Mouse (Mus musculus) E14TG2a.4 (cell line): ENCODE measurements around the gene D630003M21Rik.
A peak's percentile ranks its signal among the peaks of the same experiment; 100 is the strongest.

ENCODE experiments used
- H3K27me3 ChIP-seq: 2 replicates; pipeline ENCODE4 v1.6.1; 2014; ENCODE audit warnings: low read length, control low read depth; ENCODE audit not compliant: insufficient read depth
- H3K36me3 ChIP-seq: 2 replicates; pipeline ENCODE4 v1.6.1; 2014; ENCODE audit warnings: low read length, control low read depth; ENCODE audit not compliant: insufficient read depth
- H3K4me1 ChIP-seq: replicated peaks from 2 replicates; pipeline ENCODE4 v1.6.1; 2014; ENCODE audit warnings: low read depth, low read length, control low read depth
- H3K4me3 ChIP-seq: replicated peaks from 2 replicates; pipeline ENCODE4 v1.5.1; 2014; ENCODE audit warnings: mild to moderate bottlenecking, low read length
- H3K9me3 ChIP-seq: 2 replicates; pipeline ENCODE4 v1.6.1; 2014; ENCODE audit warnings: low read length, control low read depth
- CTCF ChIP-seq: conservative IDR thresholded peaks from 2 replicates; pipeline ENCODE4 v1.5.1; 2014; ENCODE audit warnings: low read length
- NANOG ChIP-seq: IDR thresholded peaks from 2 replicates; pipeline ENCODE4 v1.6.1; 2014; ENCODE audit warnings: borderline replicate concordance, low read length, mixed read lengths
- POU5F1 ChIP-seq: IDR thresholded peaks from 2 replicates; pipeline ENCODE4 v1.6.1; 2014; ENCODE audit warnings: low read length, borderline replicate concordance

The D630003M21Rik gene

GRCm38 (mm10) chr2:158152685-158153309 is 76.2 kb downstream of the D630003M21Rik start:
- TF ChIP-seq NANOG (no peak), CTCF (no peak), POU5F1 (no peak)
- H3K9me3 ChIP-seq: peaks cover 5% of the 10 kb centered on the region
- H3K4me1 ChIP-seq: peaks cover 63% of the 10 kb centered on the region
- no peaks in the 10 kb centered on the region for H3K36me3 ChIP-seq
- peak overlapping the region; percentile 41 for H3K4me3 ChIP-seq
- no peaks in the 10 kb centered on the region for H3K27me3 ChIP-seq

DNA sequence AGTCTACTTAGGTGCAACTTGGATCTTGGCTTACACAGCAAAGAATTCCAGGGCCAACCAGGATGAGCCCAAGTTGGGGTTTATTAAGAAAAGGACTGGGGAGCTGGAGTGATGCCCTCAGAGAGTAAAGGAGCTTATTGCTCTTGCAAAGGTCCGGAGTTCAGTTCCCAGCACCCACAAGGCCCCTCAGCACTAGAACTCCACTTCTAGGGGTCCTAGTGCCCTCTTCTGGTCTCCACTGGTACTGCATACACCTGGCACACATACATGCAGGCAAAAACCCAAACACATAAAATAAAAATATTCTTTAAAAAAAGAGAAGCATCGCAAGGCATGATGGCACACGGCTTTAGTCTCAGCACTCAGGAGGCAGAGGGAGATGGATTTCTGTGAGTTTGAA is 77.9 kb downstream of the D630003M21Rik start:
- Histone ChIP-seq H3K9me3 (peaks cover 5% of the 10 kb centered on the region), H3K36me3 (no peaks in the 10 kb centered on the region)
- TF ChIP-seq POU5F1 (no peak), CTCF (peak; percentile 88)

GRCm38 (mm10) chr2:158146971-158147370 is 82.1 kb downstream of the D630003M21Rik start:
- H3K27me3 ChIP-seq: peaks cover 32% of the 10 kb centered on the region
- peaks cover 5% of the 10 kb centered on the region for H3K9me3 ChIP-seq
- H3K36me3 ChIP-seq: no peaks in the 10 kb centered on the region
- no peak for TF ChIP-seq POU5F1
- H3K4me3 ChIP-seq: no peak overlapping the region
- peaks cover 24% of the 10 kb centered on the region for H3K4me1 ChIP-seq

More for the DNA sequence above, 77.9 kb downstream of the D630003M21Rik start:
- peaks cover under 1% of the 10 kb centered on the region for H3K27me3 ChIP-seq
- H3K4me3 ChIP-seq: no peak overlapping the region
- peaks cover 49% of the 10 kb centered on the region for H3K4me1 ChIP-seq

DNA sequence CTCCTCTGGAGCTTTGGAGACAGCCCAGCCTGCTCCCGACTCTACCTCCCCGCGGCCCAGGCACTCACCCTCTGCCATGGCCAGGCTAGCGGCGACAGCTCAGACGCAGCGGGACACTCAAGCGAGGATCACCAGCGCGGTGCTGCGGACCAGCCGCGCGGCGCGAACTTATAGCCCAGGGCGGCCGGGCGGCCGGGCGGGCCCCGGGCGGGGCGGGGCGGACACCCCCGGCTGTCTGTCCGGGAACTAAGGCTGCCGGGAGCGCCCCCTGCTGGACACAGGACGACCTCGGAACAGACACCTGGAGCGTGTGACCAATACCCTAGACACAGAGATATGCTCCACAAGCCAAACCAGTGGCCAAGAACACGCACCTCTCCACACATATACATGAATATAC is 82.8 kb downstream of the D630003M21Rik start, which contains the start of gene Tgm2:
Gene Tgm2, minus strand, starts transcription at position 214 of the 400 bp plus-strand sequence.
- peak within 1 kb of the TSS; percentile 76 for H3K4me3 ChIP-seq
- peaks cover 5% of the 10 kb centered on the region for H3K9me3 ChIP-seq
- peak; percentile 20; the same call in 1 of the 2 replicates for TF ChIP-seq CTCF
- TF ChIP-seq NANOG: no peak
- no peak for TF ChIP-seq POU5F1
- no peaks in the 10 kb centered on the region for H3K36me3 ChIP-seq
- H3K27me3 ChIP-seq: peaks cover 32% of the 10 kb centered on the region
- H3K4me1 ChIP-seq: peaks cover 17% of the 10 kb centered on the region

DNA sequence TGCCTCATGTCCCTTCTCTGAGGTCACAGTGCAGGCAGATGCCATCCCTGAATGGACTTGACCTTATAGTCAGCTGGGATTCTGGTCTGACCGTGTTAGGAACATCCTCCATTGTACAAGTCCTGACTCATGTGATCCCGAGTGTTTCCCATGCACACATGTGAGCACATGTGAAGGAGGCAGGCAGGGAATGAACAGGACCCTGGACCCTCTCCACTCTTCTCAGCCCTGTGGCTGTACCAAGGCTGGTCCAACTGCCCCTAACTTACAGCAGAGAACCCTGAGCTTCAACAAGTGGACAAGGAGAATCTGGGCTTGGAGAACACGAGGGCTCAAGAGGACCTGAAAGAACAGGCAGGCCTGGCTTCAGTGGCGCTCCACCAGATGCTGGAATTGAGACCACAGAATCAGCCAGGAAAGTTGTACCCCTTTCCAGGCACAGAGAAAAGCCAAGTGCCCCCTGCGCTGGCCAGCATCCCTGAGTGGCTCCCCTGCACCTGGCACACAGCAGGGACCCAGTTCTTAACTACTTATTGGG is 83.4 kb downstream of the D630003M21Rik start:
- peaks cover 17% of the 10 kb centered on the region for H3K4me1 ChIP-seq
- TF ChIP-seq CTCF (no peak), POU5F1 (no peak), NANOG (no peak)
- H3K9me3 ChIP-seq: no peaks in the 10 kb centered on the region
- H3K27me3 ChIP-seq: peaks cover 32% of the 10 kb centered on the region
- peak overlapping the region; percentile 76 for H3K4me3 ChIP-seq
- no peaks in the 10 kb centered on the region for H3K36me3 ChIP-seq

DNA sequence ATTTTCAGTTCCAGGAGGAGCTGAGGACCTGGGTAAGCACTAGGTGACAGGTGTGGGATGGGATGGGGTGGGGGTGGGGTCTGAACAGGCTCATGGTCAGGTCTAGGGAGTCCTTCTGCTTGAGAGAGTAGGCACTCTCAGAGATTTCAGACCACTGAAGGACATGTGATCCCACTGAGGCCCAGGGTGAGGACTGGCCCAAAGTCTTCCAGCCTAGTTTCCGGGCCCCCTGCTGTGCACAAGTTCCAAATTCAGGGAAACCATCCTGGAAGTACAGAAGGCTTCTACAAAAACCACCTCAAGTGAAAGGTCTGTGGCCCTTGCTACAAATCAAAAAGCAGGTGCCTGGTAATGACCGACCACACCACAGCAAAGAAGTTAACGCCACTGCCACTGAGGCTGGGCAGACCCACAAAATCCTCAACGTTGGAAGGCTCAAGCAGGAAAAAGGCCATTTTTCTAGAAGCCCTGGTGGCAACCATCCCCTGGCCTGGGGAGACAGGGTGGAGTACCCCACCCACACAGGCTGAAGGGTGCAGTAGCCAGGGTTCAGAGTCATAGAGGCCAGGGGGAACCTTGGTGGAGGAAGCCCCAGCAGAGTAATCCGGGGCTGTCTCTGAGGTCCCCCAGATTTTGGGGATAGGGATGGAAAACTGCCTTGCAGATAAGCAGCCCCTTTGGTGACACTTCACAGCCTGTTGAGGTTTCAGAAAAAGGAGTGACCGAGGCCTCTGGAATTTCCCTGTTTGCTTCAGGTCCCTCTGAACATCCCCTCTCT is 84.1 kb downstream of the D630003M21Rik start:
- Histone ChIP-seq H3K36me3 (no peaks in the 10 kb centered on the region), H3K9me3 (no peaks in the 10 kb centered on the region), H3K4me1 (peaks cover 17% of the 10 kb centered on the region), H3K27me3 (peaks cover 32% of the 10 kb centered on the region), H3K4me3 (no peak overlapping the region)
- no peak for TF ChIP-seq NANOG
- no peak for TF ChIP-seq POU5F1
- TF ChIP-seq CTCF: no peak

DNA sequence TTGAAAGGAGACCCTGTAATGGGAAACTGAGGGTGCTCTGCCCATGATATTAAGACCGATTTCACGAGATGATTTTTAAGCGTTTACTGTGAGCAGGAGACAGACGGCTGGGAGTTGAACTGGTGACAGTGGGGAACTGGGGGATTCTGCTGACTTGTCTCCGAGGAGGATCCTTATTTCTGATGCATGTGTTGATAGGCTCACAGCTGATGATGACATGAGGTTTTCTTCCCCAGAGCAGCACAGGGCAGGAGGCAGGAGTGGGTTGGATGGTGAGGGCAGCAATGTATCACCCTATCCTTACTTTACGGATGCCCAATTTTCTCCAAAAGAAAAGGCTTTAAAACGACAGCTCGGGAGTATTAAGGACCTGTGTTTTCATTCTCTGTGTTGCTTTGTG is 84.8 kb downstream of the D630003M21Rik start:
- TF ChIP-seq POU5F1: no peak
- TF ChIP-seq NANOG: no peak
- TF ChIP-seq CTCF: no peak

GRCm38 (mm10) chr2:158143816-158144215 is 85.2 kb downstream of the D630003M21Rik start:
- Histone ChIP-seq H3K27me3 (peaks cover 32% of the 10 kb centered on the region), H3K4me1 (peaks cover 22% of the 10 kb centered on the region)
- TF ChIP-seq POU5F1 (no peak), NANOG (no peak), CTCF (no peak)

More for the DNA sequence above, 84.8 kb downstream of the D630003M21Rik start:
- peaks cover 22% of the 10 kb centered on the region for H3K4me1 ChIP-seq
- H3K9me3 ChIP-seq: no peaks in the 10 kb centered on the region
- H3K4me3 ChIP-seq: no peak overlapping the region
- H3K27me3 ChIP-seq: peaks cover 32% of the 10 kb centered on the region
- H3K36me3 ChIP-seq: no peaks in the 10 kb centered on the region

More at GRCm38 (mm10) chr2:158143816-158144215, 85.2 kb downstream of the D630003M21Rik start:
- Histone ChIP-seq H3K4me3 (no peak overlapping the region), H3K9me3 (no peaks in the 10 kb centered on the region), H3K36me3 (no peaks in the 10 kb centered on the region)
